Comparison of ENCODE assay signal across 23 mouse cellular contexts in genomic region chrX:159315293-159315692, GRCm38 (mm10). TPM values are rescaled to one million over a fixed set of nuclear protein-coding genes. Genes with fewer than 3 reads are reported as not detected.
DNase-seq lines count a peak whose midpoint lies in the region; TF ChIP-seq lines count a peak whose summit lies in the region.
"Had no signal": no experiment of that assay in that cellular context is flagged by ENCODE, and none has a peak within 500 bp of the region (broad histone marks: within the 10 kb centered on the region; RNA-seq: fewer than 3 reads in every experiment).

No protein-coding gene starts in this region.

- peak; percentile 5 to 37 for DNase-seq in frontal cortex, adult 2 months (ENCODE audit: extremely low spot score in 1 of 2, low spot score in 1 of 2)
- no peak for DNase-seq in frontal cortex, postnatal 14 days (ENCODE audit: low spot score in 2 of 2)
- peak; percentile 3 to 12 for DNase-seq in left cerebral cortex, adult 18-20 months (ENCODE audit: low spot score in 2 of 2)
- no peak for DNase-seq in left cerebral cortex, adult 2 months (ENCODE audit: extremely low spot score in 1 of 2, low spot score in 2 of 2)
- DNase-seq in right cerebral cortex, postnatal 25 days: peak; percentile 5
- no peak for DNase-seq in right cerebral cortex, postnatal 4 days
- peak; percentile 26 for DNase-seq in telencephalon, adult 2 months (ENCODE audit: low read depth, low spot score)
- no peak for DNase-seq in embryo, embryonic 11 days
- DNase-seq: adrenal gland, adult 2 months; adrenal gland, postnatal 14 days; B cell, adult 2 months; cerebellum, adult 11-12 months; cerebellum, adult 8-10 months; cerebellum, postnatal 10 days; cerebellum, postnatal 36 days; forebrain, postnatal 0 days; gastrocnemius, postnatal 10 days; gastrocnemius, postnatal 36 days; heart, adult 11 months had no signal

- no peak overlapping the region for H3K4me3 ChIP-seq in left cerebral cortex, adult 2 months
- H3K4me3 ChIP-seq: embryonic facial prominence, embryonic 12.5 days; embryonic facial prominence, embryonic 15.5 days; hindbrain, embryonic 12.5 days; hindbrain, embryonic 15.5 days had no signal

- TF ChIP-seq CTCF in left cerebral cortex, adult 2 months (IDR thresholded peaks at IDR 0.05): no peak

- H3K27ac ChIP-seq in left cerebral cortex, adult 2 months: no peak overlapping the region
- H3K27ac ChIP-seq: embryonic facial prominence, embryonic 12.5 days; embryonic facial prominence, embryonic 15.5 days; hindbrain, embryonic 12.5 days; hindbrain, embryonic 15.5 days had no signal

- intact Hi-C loops in left cerebral cortex, adult 2 months (cut with DNase I): no loop called here

RNA-seq across cellular contexts. Expression of gene Eif1ax, which starts 56.7 kb away (rescaled TPM):
- polyA plus RNA-seq in frontal cortex, adult 2 months (2012; rRNA removed): 53.7 and 59.2 TPM in 2 replicates
- 100 to 1,000 TPM; 121 to 128 TPM for total RNA-seq in left cerebral cortex, adult 18-20 months (2021)
- 100 to 1,000 TPM; 126 to 127 TPM for total RNA-seq in left cerebral cortex, adult 2 months (2021)

Comparison
In these comparisons a context has a peak if more than half of its experiments do, and no peak if none do; other contexts are left out.
1. DNase-seq: peak in frontal cortex, adult 2 months (2 of 2), left cerebral cortex, adult 18-20 months (2 of 2), right cerebral cortex, postnatal 25 days (single experiment) and telencephalon, adult 2 months (single experiment); none in frontal cortex, postnatal 14 days (0 of 2), left cerebral cortex, adult 2 months (0 of 2), right cerebral cortex, postnatal 4 days (single experiment) and embryo, embryonic 11 days (single experiment).